Mouse (Mus musculus) ovary, postnatal 10 days (tissue): ENCODE results near the gene Mroh7.
"Not testable (repeated sequence)": the region's sequence is repeated elsewhere in the genome, so short reads cannot be mapped to it uniquely, and the experiment has no call there.

Source experiments
- DNase-seq: peaks from one replicate; pipeline ENCODE4 v3.0.0; 2022; ENCODE audit warnings: low spot score

Gene Mroh7

DNA sequence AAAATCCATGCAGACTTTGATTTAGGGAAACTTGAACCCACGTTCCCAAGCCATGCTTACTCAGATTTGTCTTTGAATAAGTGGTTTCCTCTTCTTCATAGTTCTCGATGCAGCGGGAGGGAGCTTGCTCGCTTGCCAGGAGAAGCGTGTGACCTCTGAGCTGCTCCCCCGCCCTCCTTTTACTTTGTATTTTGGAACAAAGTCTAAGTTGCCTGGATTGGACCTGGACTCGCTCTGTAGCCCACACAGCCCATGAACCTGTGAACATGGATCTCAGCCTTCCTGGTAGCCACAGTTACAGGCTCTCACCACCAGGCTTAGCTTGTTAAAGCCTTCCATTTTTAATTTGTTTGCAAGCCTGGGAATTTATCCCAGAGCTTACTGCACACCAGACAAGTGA, at the start of gene Mroh7:
Gene Mroh7, minus strand, starts transcription at position 112 of the 400 bp plus-strand sequence.
- DNase-seq: no peak

DNA sequence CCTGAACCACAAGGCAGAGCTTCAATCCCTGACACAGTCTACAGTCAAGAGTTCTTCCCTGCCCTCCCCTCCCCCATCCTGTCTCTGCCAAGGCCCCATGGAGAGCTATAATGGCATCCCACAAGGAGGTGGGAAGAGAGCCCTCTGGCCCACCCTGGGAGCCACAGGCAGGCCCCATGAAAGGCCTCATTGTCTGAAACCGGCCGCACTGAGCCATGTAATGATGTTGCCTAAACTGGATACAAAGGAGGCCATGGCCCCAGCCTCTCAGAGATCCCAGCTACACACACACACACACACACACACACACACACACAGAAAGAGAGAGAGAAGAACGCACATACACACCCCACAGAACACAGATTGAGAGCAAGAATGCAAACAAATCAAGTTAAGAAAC, 49.3 kb upstream of the Mroh7 start:
- no peak for DNase-seq

DNA sequence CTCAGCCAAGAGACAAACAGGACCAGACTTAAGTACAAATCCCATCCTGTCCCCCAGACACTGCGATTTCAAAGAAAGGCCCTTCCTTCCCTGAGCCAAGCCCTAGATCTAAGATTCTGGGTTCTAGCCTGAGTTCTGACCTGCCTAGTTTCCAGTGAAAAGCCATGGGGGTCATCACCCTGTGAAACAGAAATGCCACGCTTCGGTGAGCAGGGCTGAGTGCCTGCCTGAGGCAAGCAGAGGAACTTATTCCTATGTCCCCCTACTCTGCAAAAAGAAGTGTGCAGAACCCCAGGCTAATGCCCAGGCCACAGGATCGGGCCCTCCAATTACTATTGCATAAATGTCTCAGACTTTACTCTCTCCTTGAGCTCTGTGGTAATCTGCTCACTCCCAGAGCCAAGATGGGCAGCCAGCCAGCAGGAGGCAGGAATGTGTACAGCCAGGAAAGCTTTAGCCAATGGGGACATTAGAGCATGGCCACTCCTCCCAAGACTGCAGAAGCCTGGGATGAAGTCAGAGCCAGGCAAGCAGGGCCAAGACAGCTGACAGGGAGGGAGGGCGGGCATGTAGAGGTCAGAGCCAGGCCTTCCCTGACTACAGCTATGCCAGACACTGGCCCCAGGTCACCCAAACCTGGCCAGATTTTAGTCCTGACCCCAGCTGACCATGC, 47.5 kb upstream of the Mroh7 start:
- DNase-seq: peak; percentile 76

DNA sequence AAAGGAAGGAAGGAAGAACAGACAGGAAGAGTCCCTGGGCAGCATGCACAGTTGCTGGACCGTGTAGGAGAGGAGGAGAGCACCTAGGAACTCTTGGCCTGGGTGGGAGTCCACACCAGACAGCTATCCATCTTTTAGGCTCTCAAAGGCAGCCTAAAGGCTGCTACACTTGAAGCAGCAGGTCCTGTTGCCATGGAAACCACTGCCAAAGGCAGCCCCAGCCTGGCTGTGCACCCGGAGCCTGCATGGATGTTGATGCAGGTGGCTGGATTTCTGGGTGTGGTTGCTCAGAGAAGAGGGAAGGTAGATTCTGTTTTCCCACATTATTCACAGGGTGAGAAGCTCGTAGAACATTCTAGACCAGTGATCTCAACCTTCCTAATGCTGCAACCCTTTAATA, 46.3 kb upstream of the Mroh7 start:
- DNase-seq: no peak

DNA sequence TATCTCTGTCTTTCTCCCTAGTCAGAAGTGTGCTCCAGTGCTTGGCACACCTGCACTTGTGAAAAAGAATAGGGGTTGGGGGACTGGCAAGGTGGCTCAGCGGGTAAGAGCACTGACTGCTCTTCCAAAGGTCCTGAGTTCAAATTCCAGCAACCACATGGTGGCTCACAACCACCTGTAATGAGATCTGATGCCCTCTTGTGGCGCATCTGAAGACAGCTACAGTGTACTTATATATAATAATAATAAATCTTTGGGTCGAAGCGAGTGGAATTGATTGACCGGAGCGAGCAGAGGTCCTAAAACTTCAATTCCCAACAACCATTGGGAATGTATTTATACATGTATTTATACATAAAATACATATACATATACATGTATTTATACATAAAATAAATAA, 45.0 kb upstream of the Mroh7 start:
- DNase-seq: not testable (repeated sequence)

DNA sequence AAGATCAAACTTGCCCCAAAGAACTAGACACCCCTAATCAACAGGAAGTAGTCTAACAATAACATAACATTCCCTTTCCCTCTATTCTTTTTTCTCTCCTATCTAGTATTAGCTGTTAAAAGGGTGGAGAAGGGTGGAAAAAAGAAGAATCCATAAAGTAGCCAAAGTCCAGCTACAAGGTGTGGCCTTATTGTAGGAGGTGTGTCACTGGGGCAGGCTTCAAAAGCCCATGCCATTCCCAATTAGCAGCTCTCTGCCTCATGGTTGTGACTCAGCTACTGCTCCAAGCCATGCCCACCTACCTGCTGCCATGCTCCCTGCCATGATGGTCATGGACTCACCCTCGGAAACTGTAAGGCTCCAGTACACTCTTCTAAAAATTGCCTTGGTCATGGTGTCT, 41.8 kb upstream of the Mroh7 start:
- DNase-seq: no peak

DNA sequence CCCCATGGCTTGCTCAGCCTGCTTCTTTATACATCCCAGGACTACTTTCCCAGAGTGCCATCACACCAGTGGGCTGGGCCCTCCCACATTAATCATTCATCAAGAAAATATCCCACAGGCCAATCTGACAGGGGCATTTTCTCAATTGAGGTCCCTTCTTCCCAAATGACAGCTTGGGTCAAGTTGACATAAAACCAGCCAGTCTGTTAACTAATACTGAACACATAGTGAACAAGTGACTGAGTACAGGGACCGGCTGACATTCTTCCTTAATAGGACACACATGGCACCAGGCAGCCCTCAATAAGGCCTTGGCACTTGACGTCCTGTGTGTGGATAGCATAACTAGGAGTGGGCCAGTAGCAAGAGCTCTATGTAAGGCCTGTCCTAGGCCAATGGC, 38.6 kb upstream of the Mroh7 start:
- DNase-seq: no peak

DNA sequence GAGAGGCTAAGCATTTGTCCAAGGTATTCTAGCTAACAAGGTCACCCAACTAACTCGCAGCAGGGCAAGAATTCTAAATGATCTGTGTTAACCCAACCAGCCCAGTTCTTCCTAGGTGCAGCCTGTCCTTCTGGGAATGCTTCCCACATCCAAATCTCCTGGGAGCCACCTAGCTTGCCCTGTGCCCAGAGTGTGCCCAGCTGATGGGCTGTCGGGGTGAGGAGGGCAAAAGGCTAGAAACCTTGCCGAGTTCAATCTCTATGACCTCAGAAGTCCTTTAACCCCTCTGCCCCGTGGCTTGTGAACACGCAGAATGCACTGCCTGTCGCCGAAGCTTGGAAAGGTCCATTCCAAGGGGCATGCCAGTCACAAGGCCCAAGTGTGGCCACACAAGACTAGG, 33.4 kb upstream of the Mroh7 start:
- DNase-seq: no peak

DNA sequence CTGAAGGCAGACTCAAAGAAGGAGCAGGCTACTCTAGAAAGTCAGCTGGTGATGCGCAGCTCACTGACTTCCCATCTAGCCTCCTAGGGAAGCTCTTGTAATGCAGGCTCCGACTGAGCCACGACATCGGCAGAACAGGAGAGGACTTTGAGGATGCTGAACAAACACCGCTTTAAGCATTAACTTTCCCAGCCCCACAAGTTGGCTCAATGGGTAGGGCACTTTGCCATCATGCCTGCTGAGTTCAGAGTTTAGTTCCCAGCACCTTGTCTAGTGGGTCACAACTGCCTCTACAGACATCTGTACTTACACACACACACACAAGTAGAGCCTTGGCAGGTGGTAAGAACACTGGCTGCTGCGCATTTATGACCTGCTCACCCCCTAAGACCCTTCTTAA, 21.0 kb upstream of the Mroh7 start:
- no peak for DNase-seq

DNA sequence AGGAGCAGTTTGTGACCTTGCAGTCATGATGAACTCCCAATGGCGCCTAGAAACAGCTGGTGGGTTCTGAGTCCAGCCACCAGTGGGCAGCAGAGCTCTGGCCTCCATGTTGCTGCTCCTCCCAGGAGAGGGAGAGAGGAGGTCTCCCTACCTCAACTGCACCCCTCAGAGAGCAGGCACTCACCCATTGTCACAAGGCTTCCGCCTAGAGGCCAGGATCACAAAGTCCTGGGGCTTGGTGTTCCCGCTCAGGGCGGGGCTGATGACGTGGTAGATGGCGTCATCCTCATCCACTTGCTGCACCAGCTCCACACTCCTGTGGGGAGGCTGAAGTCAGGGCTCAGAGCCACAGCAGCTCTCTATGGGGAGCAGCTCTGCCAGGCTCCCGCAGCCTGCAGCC, 19.0 kb upstream of the Mroh7 start:
- DNase-seq: peak; percentile 28

DNA sequence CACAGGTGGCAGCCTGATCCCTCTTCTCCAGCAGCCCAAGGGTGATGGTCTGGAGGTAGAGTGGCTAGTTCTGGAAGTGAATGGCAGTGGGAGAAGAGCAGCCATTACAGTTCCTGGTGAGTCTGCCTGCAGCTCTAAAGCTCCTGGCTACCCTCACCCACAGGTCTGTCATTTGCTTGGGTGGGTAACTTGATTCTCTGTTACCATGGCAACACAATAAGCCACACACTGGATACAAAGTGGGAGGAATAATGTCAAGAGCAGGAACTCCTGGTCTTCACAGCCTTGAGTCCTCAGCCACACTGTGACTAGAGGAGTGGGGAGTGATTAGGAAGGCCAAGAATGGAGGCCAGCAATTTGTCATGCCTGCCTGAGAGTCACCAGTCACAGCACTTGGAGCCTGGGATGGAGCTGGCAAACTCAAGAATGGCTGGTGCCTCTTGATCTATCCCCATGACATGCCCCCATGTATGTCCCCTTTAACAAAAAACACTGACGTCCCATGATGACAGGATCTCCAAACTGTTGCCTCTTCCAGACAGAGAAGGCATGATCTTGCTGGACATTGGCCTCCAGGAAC, 16.4 kb upstream of the Mroh7 start:
- no peak for DNase-seq

DNA sequence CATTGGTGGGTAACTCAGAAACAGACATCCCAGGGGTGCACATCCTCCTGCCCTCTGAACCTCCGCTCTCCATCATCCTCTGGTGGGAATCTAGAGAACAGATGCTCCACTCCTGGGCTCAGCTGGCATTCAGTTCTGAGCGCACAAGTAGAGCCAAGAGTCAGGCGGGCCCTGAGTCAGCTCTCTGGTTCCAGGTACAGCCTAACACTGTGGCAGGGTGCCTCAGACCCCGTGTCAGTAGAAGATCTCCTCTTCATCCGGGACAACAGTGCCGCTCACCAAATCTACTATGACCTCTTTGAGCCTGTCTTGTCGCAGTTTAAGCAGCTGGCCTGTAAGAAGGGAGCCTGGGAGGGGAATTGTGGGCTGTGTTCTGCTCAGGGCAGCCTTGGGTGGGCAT, 15.1 kb upstream of the Mroh7 start:
- no peak for DNase-seq

DNA sequence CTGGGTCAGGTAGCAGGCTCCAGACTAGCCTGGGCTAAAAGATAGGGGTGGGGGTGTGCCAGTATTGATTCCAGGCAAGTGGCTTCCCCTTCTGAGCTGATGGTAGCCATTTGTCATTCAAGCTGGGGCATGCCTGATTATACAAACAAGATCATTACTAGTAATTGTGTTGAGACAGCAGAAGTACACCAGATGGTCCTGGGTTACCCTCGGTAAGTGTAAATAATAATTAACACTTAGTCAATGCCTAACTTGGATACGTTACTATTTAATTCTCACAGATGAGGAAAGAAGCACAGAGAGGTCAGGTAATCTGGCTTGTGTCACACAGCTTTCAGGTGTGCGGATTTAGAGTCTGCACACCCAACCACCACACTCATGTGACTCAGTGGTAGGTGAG, 7.2 kb upstream of the Mroh7 start:
- no peak for DNase-seq

DNA sequence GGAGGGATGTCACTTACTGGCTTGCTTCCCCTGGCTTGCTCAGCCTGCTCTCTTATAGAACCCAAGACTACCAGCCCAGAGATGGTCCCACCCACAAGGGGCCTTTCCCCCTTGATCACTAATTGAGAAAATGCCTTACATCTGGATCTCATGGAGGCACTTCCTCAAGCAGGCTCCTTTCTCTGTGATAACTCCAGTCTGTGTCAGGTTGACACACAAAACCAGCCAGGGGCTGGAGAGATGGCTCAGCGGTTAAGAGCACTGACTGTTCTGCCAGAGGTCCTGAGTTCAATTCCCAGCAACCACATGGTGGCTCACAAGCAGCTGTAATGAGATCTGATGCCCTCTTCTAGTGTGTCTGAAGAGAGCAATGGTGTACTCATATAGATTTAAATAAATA, 6.2 kb upstream of the Mroh7 start:
- not testable (repeated sequence) for DNase-seq

DNA sequence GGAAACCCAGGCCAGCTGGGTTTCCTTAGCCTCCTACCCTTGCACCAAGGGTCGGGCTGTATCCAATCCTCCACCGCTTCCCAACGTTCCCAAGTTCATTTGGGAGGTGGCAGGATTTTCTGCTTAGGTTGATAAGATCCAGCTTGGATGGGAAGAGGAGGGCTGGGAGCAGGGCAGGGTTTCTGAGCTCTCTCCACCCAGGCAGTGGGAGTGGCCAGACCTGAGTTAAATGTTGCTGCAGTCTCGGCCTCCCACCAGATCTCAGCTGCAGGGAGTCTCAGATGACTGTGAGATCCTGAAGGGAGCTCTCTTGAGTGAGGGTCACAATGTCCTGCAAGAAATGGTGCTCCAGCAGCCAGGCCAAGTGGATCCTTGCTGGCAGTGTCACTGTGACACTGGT, 2.9 kb upstream of the Mroh7 start, which contains the start of gene Fam151a:
Gene Fam151a, plus strand, starts transcription at position 254 of the 400 bp plus-strand sequence.
- no peak for DNase-seq

DNA sequence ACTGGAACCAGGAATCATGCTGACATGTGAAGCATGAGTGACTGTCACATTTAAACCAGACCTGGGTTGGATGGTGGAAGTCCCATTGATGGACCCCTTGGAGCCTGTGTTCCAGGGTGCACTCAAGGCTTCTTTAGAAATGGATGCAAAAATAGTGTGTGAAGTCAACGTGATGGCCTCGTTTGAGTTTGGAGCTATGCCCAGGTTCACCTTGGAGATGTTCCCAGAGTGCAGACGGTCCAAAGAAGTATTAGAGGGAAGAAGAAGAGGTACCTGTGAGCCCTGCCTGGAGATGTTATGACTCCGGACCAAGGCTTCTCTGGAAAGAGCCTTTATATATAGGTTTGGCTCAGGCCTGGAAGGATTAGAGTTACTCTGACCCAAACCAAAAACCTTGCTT, 10.1 kb downstream of the Mroh7 start:
- DNase-seq: no peak

DNA sequence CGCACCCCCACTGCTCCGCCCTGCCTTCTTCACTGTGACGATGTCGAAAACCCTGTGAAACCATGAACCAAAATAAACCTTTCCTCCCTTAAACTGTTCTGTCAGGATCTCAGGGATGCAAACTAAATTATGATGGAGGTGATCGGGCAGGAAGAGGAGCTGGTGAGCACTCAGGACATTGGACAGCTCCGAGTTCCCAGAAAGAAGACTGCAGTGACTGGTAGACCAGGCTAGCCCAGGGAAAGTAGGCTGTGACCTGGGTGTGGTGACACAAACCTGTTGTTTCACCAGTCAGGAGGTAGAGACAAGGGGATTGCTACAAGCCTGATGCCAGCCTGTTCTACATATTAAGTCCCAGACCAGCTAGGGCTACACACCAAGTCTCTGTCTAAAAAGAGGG, 17.1 kb downstream of the Mroh7 start:
- DNase-seq: no peak

DNA sequence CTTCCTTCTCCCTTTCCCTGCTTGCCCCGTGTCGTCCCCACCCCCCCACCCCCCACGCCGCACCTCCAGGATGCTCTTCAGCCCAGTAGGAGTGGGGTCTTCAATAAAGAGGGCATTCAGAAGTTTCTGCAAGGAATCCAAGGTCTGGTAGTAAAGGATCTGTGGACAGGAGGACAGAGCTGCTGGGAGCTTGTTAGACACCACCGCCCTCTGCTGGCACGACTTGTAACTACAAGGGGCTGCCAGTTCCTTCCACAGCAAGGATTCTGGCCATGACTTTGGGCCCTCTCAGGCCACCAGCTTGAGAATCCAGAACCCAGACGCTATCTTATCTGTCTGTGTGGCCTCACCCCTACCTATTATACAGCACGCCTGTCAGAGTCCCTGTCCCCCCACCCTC, 22.3 kb downstream of the Mroh7 start:
- DNase-seq: peak; percentile 67

DNA sequence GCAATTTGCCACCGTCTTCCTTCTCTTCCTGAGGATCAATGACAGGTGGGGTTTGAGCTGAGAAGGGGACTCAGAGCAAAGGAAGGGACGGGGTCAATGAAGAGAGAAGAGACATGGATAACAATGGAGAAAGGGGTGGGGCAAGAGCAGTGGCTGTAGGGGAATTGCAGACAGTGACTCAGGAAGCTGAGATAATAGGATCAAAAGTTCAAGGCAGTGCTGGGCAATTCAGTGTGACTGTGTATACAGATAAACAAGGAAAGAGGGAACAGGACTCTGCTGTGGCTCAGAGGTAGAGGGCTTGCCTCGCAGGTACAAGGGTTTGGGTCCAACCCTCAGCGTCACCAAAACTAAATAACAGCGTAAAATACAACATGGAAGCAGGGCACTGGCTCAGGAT, 22.8 kb downstream of the Mroh7 start:
- DNase-seq: no peak

DNA sequence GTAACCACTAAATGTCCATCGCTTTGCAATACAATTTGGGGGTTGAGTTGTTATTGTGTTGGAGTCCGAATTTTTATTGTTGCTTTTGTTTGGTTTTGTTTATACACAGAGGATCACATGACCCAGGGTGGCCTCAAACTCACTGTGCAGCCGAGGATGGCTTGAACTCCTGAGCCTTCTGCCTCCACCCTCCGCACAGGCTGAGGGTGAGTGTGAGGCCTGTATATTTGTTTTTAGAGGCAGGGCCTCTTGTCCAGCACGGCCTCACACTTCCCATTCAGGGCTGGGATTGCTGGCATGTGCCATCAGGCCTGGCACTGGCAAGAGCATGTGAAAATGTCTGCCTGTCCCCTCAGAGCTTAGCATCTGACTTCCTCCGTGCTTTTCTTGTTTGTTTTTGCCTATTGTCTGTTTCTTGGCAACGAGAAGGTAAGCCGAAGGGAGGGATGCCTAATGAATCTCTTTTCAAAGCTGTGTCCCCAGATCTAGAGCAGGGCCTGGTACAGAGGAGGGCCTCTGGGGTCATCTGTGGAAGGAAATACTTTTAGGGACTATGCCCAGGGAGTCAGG, 25.5 kb downstream of the Mroh7 start:
- DNase-seq: no peak

DNA sequence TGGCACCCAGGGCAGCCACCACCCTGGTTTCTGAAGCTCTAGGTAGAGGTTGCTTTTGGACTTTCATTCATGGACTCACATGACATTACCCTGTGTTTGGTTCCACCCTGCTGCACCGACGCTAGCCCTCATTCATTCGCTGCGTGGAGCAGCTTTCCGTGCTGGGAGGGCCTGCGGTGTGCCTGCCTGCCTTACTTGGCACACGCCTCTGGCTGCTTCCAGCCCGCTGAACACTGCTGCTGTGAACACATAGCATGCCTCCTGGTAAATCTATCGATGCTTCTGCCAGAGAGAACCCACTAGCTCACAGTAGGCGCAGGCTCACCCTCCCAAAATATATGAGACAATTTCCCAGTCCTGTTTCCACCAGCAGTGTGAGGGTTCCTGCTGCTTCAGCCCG, 26.3 kb downstream of the Mroh7 start:
- DNase-seq: no peak

DNA sequence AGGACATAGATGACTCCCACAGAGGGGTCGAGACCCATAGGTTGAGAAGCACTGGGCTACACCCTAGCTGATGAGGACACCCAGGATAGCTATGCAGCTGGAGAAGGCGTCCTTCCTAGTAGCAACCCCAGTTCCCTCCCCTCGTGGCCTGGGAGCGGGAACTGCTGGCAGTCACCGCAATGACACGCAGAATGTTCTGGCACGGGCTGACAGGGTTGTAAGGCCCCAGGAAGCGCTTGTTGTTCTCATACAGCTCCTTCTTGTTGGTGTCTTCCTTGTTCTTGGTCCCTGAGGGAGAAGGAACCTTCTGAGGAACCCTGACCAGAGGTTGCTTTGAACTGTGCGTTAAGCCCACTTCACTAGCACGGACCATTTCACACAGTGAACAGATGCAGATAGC, 26.8 kb downstream of the Mroh7 start:
- DNase-seq: no peak

DNA sequence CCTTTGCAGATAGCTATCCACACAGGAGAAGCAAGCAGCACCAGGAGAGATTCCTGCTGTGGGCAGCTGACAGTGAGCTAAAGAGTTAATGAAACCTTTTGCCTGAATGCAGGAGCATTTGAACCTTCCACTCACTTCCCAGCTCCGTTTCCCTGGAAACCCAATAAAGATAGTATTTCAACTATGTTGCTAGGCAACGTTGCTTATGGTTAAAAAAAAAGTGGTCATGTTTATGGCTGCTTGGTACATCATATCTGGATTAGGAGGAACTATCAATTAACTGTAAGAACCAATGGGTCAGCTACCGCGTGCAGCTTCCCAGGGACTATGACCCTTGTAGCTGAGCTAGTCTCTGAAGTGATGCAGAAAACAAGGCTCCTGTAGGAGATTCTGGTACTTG, 29.9 kb downstream of the Mroh7 start:
- no peak for DNase-seq

DNA sequence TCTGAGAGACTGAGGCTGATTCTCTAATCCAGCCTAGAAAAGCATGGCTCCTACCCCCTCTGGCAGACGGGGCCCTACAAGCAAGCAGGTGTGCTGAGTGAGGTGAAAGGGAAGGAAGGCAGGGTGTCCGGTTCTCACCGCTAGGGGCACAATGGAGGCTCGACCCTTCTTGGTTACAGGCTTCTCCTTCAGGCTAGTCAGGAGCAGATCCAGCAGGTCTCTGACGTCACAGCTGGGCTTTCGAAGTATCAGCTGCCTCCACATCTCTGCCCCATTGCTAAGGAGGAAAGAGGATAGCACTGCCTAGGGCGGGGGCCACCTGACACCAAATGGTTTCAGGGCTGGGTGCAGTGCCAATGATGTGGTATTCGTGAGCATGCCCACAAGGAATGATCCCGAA, 30.7 kb downstream of the Mroh7 start:
- DNase-seq: no peak
